Mouse (Mus musculus) intestine, embryonic 14.5 days (tissue): ENCODE data around the gene Abhd18. TPM values are rescaled to one million over a fixed set of nuclear protein-coding genes. Genes with fewer than 3 reads are reported as not detected.

Experiments used
- ATAC-seq: fragments of 200-750 bp; cut with Nextera tagmentation; replicated peaks from 2 replicates; pipeline ENCODE4 v1.8.0; 2017; ENCODE audit warnings: low read depth, moderate number of reproducible peaks, moderate TSS enrichment, moderate library complexity; ENCODE audit not compliant: low FRiP score, low TSS enrichment
- DNase-seq: peaks from one replicate; pipeline ENCODE4 v3.0.0-alpha.2; 2018; ENCODE audit warnings: low spot score
- H3K27ac ChIP-seq: fragments of 300-500 bp; sonication (generic); 2 replicates; pipeline ENCODE4 v1.5.1; 2014; ENCODE audit warnings: low read depth, mild to moderate bottlenecking, control low read depth
- H3K27me3 ChIP-seq: fragments of 300-500 bp; sonication (generic); replicated peaks from 2 replicates; pipeline ENCODE4 v1.6.1; 2014; ENCODE audit warnings: low read length, control low read depth; ENCODE audit not compliant: control insufficient read depth, insufficient read depth
- H3K36me3 ChIP-seq: fragments of 300-500 bp; sonication (generic); 2 replicates; pipeline ENCODE4 v1.6.1; 2014; ENCODE audit warnings: low read length, control low read depth; ENCODE audit not compliant: control insufficient read depth, insufficient read depth
- H3K4me1 ChIP-seq: fragments of 300-500 bp; sonication (generic); replicated peaks from 2 replicates; pipeline ENCODE4 v1.6.1; 2014; ENCODE audit warnings: low read length, control low read depth, mixed read lengths; ENCODE audit not compliant: control insufficient read depth, insufficient read depth
- H3K4me2 ChIP-seq: fragments of 300-500 bp; sonication (generic); 2 replicates; pipeline ENCODE4 v1.6.1; 2014; ENCODE audit warnings: low read length
- H3K4me3 ChIP-seq: fragments of 300-500 bp; sonication (generic); 2 replicates; pipeline ENCODE4 v1.5.1; 2014; ENCODE audit warnings: low read depth, low read length, control low read depth, mixed read lengths
- H3K9ac ChIP-seq: fragments of 300-500 bp; sonication (generic); 2 replicates; pipeline ENCODE4 v1.6.1; 2014; ENCODE audit warnings: mild to moderate bottlenecking, low read length
- H3K9me3 ChIP-seq: fragments of 300-500 bp; sonication (generic); 2 replicates; pipeline ENCODE4 v1.6.1; 2016; ENCODE audit warnings: low read length, control low read depth; ENCODE audit not compliant: control insufficient read depth
- WGBS: fragments of 180-500 bp; shearing (Covaris S2); extraction: QIAGEN DNeasy Blood & Tissue Kit; methylation state at CpG from one replicate; pipeline ENCODE4 v1.1.7; 2014; 5-methylcytosine and 5-hydroxymethylcytosine counted together
- polyA plus RNA-seq: library from polyadenylated mRNA; unstranded; fragments of >200 nt; fragmentation: Nextera tagmentation; extraction: Ambion mirVana; gene quantifications from 2 replicates; pipeline ENCODE4 v1.2.1, GENCODE M21; 2014

Abhd18 gene
- polyA plus RNA-seq, 1 experiment from 2014 or later = 5.7 TPM

GRCm38 (mm10) chr3:40958831-40959230, 112.1 kb downstream of the Abhd18 start:
- H3K9ac ChIP-seq = no peak overlapping the region
- no peak for ATAC-seq
- no peak overlapping the region for H3K27ac ChIP-seq
- H3K4me3 ChIP-seq = no peak overlapping the region
- H3K27me3 ChIP-seq = no peaks in the 10 kb centered on the region
- no peaks in the 10 kb centered on the region for H3K36me3 ChIP-seq
- no peak overlapping the region for H3K4me2 ChIP-seq
- H3K9me3 ChIP-seq = no peaks in the 10 kb centered on the region
- no peak for DNase-seq
- H3K4me1 ChIP-seq = no peaks in the 10 kb centered on the region

DNA sequence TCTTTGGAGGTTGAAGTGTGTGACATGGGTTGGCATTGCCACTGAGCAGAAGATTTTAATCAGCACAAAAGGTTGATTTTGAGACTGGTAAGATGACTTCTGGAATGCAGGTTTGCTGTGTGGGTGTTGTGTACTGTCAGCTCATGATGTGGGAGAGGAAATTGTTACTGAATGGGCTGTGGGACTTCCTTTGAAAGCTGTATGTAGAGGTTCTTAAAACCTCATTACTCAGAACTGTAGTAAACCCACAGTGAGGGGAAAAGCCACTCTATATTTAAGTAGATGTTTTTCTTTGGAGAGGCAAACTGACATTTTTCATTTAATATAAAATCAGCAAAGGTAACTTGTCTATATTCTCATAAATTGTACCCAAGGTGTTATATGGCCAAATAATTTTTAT, 134.0 kb downstream of the Abhd18 start:
- no peaks in the 10 kb centered on the region for H3K4me1 ChIP-seq
- ATAC-seq (no peak), DNase-seq (no peak)
- no peak overlapping the region for H3K4me3 ChIP-seq
- H3K9ac ChIP-seq = no peak overlapping the region
- no peaks in the 10 kb centered on the region for H3K27me3 ChIP-seq
- no peak overlapping the region for H3K27ac ChIP-seq
- no peaks in the 10 kb centered on the region for H3K36me3 ChIP-seq
- H3K9me3 ChIP-seq = no peaks in the 10 kb centered on the region
- no peak overlapping the region for H3K4me2 ChIP-seq

DNA sequence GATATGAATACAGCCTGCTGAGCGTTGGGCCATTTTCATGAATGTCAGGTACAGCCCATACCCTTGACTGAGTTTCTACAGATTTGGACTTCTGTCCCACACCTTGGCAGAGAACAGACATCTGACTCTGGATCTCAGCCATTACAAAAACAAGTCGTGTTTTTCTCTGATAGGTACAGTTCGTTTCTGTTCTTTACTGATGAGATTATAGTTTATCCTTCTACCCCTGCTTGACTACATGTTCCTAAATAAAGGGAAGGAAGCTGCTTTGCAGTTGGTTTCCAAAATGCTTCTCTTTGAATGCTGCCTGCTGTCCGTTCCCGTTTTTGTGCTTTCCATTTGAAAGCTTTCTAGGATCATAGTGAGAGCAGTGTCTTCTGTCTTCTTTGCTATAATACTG, 140.8 kb downstream of the Abhd18 start:
- no peaks in the 10 kb centered on the region for H3K4me1 ChIP-seq
- no peak overlapping the region for H3K4me2 ChIP-seq
- WGBS = 80% methylated on average over 5 of the region's 5 CpGs
- DNase-seq (no peak), ATAC-seq (no peak)
- no peaks in the 10 kb centered on the region for H3K36me3 ChIP-seq
- H3K27me3 ChIP-seq = no peaks in the 10 kb centered on the region
- H3K9ac ChIP-seq = no peak overlapping the region
- no peak overlapping the region for H3K4me3 ChIP-seq
- H3K27ac ChIP-seq = no peak overlapping the region
- no peaks in the 10 kb centered on the region for H3K9me3 ChIP-seq

Other genes starting within 250 kb of the Abhd18 start
- 0.14 TPM in 1 of 2 replicates, not detected in the other for gene Slc25a31, start 138.1 kb upstream of the Abhd18 start, polyA plus RNA-seq
- gene Hspa4l, start 102.5 kb upstream of the Abhd18 start, polyA plus RNA-seq = 11.6 and 13.9 TPM in 2 replicates
- 51.4 and 57.5 TPM in 2 replicates for gene Plk4, start 47.0 kb upstream of the Abhd18 start, polyA plus RNA-seq
- 5.4 and 6.2 TPM in 2 replicates for gene Mfsd8, start 84 bp upstream of the Abhd18 start, polyA plus RNA-seq
- 0.41 and 0.42 TPM in 2 replicates for gene 1700034I23Rik, start 55.6 kb downstream of the Abhd18 start, polyA plus RNA-seq
- gene Larp1b, start 102.9 kb downstream of the Abhd18 start, polyA plus RNA-seq = 6.2 and 6.3 TPM in 2 replicates
- 31.7 and 32.8 TPM in 2 replicates for gene Pgrmc2, start 236.1 kb downstream of the Abhd18 start, polyA plus RNA-seq